Mouse (Mus musculus) forebrain, embryonic 12.5 days (tissue): ENCODE data around the gene Anapc15. TPM values are rescaled to one million over a fixed set of nuclear protein-coding genes. Genes with fewer than 3 reads are reported as not detected.
A peak's percentile ranks its signal among the peaks of the same experiment; 100 is the strongest.

Experiments used
- ATAC-seq: fragments of 200-750 bp; cut with Nextera tagmentation; 2 replicates; pipeline ENCODE4 v1.8.0; 2017; ENCODE audit warnings: moderate TSS enrichment; ENCODE audit not compliant: low FRiP score
- H3K27ac ChIP-seq: fragments of 300-500 bp; sonication (generic); 2 replicates; pipeline ENCODE4 v1.5.1; 2016; ENCODE audit warnings: mild to moderate bottlenecking
- H3K27me3 ChIP-seq: fragments of 300-500 bp; sonication (generic); 2 replicates; pipeline ENCODE4 v1.6.1; 2016; ENCODE audit warnings: mild to moderate bottlenecking
- H3K36me3 ChIP-seq: fragments of 300-500 bp; sonication (generic); replicated peaks from 2 replicates; pipeline ENCODE4 v1.6.1; 2016; ENCODE audit warnings: mild to moderate bottlenecking
- H3K4me1 ChIP-seq: fragments of 300-500 bp; sonication (generic); 2 replicates; pipeline ENCODE4 v1.6.1; 2016
- H3K4me2 ChIP-seq: fragments of 300-500 bp; sonication (generic); 2 replicates; pipeline ENCODE4 v1.6.1; 2016; ENCODE audit warnings: mild to moderate bottlenecking, moderate library complexity
- H3K4me3 ChIP-seq: fragments of 300-500 bp; sonication (generic); replicated peaks from 2 replicates; pipeline ENCODE4 v1.5.1; 2016; ENCODE audit warnings: mild to moderate bottlenecking
- H3K9ac ChIP-seq: fragments of 300-500 bp; sonication (generic); 2 replicates; pipeline ENCODE4 v1.6.1; 2016; ENCODE audit warnings: mild to moderate bottlenecking
- H3K9me3 ChIP-seq: fragments of 300-500 bp; sonication (generic); 2 replicates; pipeline ENCODE4 v1.6.1; 2016
- WGBS: fragments of 180-500 bp; shearing (Covaris S2); methylation state at CpG from one replicate; pipeline ENCODE4 v1.1.7; 2016; 5-methylcytosine and 5-hydroxymethylcytosine counted together
- polyA plus RNA-seq: library from polyadenylated mRNA; unstranded; fragments of >200 nt; fragmentation: Nextera tagmentation; extraction: Ambion mirVana; gene quantifications from 2 replicates; pipeline ENCODE4 v1.2.1, GENCODE M21; 2016

Gene Anapc15
- polyA plus RNA-seq, 1 experiment from 2014 or later: 96.9 TPM

DNA sequence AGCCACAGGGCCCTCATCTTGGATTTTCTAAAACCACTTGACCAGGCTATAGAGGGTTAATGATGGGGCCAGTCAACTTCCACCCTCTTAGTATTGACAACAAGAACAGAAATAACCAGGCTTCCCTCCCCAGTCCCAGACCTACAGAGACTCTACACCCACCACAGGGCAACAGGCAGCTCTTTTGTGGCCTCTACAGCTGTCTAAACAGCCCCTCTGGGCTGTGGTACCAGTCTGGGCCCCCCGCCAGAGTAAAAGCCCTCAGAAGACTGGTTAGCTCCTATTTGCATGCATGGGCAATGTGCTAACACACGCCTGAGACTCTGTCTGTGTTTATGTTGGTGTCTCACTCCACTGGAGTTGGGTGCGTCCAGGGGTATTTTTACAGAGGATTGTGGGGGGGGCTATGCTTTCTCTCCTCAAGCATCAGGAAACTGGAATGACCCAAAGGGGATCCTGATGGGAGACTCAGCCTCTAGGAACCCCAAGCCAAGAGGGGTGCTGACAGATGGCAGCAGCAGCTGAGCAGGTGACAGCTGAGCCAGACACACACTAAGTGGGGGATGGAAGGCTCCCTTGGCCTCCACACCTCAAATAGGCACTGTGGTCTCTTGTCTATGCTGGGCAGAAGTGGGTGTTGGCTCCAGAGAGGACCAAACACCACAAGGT, 29.5 kb upstream of the Anapc15 start:
- Histone ChIP-seq H3K36me3 (peaks cover 51% of the 10 kb centered on the region), H3K4me2 (peak overlapping the region; percentile 90), H3K9me3 (no peaks in the 10 kb centered on the region), H3K27me3 (no peaks in the 10 kb centered on the region), H3K4me1 (peaks cover 53% of the 10 kb centered on the region), H3K9ac (no peak overlapping the region), H3K27ac (peak overlapping the region; percentile 71), H3K4me3 (no peak overlapping the region; the same call in 1 of the 2 replicates)
- ATAC-seq: no peak
- WGBS: 70% methylated on average over 3 of the region's 3 CpGs

DNA sequence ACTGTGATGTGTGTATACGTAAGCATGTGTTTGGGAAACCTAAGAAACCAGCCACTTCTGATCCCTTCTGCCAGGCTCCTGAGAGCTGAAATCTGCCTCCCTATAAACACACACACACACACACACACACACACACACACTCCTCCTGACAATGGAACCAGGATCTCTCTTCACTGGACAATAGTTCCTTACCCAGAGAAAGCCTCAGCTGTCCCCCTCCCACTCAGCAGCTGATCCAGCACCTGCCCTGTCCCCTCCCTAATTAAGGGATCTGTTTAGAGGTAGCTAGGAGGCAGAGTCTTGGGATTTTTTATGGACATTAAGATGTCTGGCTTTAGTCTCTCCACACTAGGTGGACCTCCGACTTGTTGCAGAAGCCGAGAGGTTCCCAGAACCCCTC, 28.6 kb upstream of the Anapc15 start:
- H3K4me3 ChIP-seq: peak overlapping the region; percentile 13; the same call in 1 of the 2 replicates
- ATAC-seq: no peak
- H3K27me3 ChIP-seq: no peaks in the 10 kb centered on the region
- WGBS: 69% methylated on average over 3 of the region's 3 CpGs
- H3K4me1 ChIP-seq: peaks cover 53% of the 10 kb centered on the region
- peaks cover 43% of the 10 kb centered on the region for H3K36me3 ChIP-seq
- H3K9ac ChIP-seq: peak overlapping the region; percentile 44; the same call in 1 of the 2 replicates
- H3K27ac ChIP-seq: peak overlapping the region; percentile 71
- H3K4me2 ChIP-seq: peak overlapping the region; percentile 90
- no peaks in the 10 kb centered on the region for H3K9me3 ChIP-seq

DNA sequence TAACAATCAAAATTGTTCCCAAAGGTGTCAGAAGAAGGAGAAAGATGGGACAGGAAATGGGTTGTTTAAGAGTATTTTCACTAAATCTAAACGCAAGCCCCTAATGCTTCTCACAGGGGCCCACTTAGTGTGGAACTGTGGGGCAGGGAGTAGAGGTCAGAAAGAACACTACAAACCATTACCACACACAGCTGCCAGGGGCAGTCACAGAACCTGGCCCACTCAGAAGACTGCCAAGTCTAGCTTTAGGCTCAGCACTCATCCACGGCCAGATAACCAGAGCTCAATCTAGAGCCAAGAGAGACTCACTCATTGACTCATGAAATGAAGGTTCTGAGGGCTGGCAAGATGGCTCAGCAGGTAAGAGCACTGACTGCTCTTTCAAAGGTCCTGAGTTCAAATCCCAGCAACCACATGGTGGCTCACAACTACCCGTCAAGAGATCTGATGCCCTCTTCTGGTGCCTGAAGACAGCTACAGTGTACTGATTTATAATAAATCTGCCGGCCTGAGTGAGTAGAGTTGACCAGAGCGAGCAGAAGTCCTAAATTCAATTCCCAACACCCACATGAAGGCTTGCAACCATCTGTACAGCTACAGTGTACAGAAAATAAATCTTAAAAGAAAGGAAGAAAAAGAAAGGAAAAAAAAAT, 27.9 kb upstream of the Anapc15 start:
- no peak for ATAC-seq
- 51% methylated on average over 5 of the region's 5 CpGs for WGBS
- peak overlapping the region; percentile 96 for H3K9ac ChIP-seq

DNA sequence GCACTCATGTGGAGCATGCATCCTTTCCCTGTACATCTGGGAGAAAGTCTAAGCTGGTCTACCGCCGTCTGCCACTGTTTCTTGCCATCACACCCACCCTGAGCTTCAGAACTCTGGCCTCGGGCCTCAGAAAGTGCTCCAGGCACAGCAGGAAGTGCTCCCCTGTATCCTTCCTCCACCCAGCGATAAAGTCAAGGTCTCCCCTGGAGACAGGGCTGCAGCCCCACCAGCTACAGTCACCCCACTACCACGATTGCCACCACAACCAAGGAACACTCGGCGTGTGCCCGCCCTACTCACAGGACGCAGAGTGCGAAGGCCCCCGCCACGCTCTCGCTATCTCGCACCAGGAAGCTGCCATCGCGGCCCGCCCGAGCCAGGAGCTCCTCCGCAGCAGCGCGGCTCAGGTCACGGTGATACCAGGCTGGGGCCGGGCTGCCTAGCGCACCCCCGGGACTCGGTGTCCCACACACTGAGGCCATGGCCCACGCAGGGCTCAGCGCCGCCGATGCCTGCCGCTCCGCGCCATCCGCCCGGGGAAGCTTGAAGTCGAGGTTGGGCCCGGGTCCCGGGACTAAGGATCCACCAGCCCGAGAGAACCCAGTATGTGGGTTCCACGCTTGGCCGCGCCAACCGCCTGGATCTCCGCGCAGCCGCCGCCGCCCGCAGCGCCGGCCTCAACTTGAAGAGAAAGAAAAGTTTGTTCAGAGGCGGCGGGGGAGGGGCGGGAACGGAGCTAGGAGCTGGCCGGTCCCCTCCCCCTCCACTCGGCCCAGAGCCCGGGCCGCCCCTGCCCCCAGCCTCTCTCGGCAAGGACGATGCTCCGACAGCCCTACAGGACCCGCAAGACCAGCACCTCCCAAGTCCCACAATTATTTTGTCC, 27.0 kb upstream of the Anapc15 start:
- Histone ChIP-seq H3K27ac (peak overlapping the region; percentile 89), H3K4me3 (peak overlapping the region; percentile 82), H3K27me3 (no peaks in the 10 kb centered on the region), H3K4me1 (peaks cover 53% of the 10 kb centered on the region), H3K36me3 (peaks cover 27% of the 10 kb centered on the region), H3K9me3 (no peaks in the 10 kb centered on the region), H3K4me2 (peak overlapping the region; percentile 90), H3K9ac (peak overlapping the region; percentile 96)
- 0% methylated on average over 55 of the region's 63 CpGs for WGBS
- ATAC-seq: peak; percentile 72

More for the DNA sequence above, 27.9 kb upstream of the Anapc15 start:
- Histone ChIP-seq H3K27ac (peak overlapping the region; percentile 89), H3K27me3 (no peaks in the 10 kb centered on the region), H3K4me3 (peak overlapping the region; percentile 82), H3K36me3 (peaks cover 36% of the 10 kb centered on the region), H3K4me1 (peaks cover 53% of the 10 kb centered on the region), H3K4me2 (peak overlapping the region; percentile 90), H3K9me3 (no peaks in the 10 kb centered on the region)

DNA sequence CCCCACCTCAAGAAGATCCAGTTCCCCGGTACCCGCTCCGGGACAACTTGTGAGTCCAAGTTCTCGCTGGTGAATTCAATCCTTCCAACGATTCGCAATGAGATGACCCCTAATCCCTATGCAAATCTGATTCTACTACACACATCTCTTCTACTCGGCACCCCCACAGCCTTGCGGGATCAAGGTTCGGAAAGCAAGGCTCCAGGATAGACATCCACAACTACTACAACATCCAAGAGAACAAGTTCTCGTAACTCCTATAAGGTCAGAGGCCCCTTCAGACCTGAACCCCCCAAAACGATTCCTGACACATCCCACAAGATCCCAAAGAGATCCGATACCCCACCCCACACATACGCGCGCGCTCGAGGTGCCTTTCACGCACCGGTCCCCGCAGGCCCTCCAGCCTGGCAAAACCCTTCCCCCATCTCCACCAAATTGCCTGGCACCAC, 26.3 kb upstream of the Anapc15 start:
- H3K27ac ChIP-seq: peak overlapping the region; percentile 89
- under 1% methylated on average over 20 of the region's 20 CpGs for WGBS
- no peaks in the 10 kb centered on the region for H3K9me3 ChIP-seq
- peak overlapping the region; percentile 96 for H3K9ac ChIP-seq
- peaks cover 20% of the 10 kb centered on the region for H3K36me3 ChIP-seq
- no peaks in the 10 kb centered on the region for H3K27me3 ChIP-seq
- ATAC-seq: peak; percentile 9
- peak overlapping the region; percentile 90 for H3K4me2 ChIP-seq
- H3K4me3 ChIP-seq: peak overlapping the region; percentile 82
- H3K4me1 ChIP-seq: peaks cover 53% of the 10 kb centered on the region

DNA sequence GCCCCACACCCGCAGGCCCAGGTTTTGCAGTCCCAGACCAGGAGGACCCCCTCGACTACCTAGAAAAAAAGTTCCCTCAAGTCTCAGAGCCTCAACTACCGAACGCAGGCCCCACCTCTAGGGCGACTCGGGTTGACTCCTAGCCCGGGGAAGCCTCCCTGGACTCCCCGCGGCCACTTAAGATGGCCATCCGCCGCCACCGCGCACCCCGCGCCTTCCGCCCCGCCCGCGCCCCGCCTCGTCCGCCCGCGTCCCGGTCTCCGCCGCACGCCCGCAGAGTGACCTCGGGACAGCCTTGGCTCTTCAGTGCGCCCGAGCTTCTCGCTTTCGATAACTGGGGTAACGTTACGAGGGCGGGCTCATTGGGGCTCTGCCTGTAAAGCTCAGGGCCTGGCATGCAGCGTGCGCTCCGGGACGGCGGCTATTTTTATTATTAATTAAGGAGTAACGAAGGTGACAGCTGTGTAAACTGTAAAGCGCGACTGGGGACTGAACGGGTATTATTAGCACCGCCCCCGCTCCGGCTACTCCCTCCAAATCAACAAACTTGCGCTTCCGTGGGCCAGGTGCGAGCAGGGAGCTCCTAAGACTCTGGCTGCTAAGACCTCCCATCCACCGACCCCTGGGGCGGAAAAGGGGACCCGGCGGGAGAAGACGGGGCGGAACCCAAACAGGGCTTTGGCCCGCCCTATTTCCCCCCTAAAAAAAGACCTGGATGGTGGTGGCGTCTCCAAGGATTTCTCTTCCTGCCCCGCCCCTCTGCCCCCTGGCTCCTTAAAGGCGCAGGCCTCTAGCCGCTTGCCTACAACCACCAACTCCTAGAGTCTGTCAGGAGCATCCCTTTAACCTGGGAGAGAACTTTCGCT, 25.7 kb upstream of the Anapc15 start, which contains the start of gene Inppl1:
Gene Inppl1, minus strand, starts transcription at position 624 of the 866 bp plus-strand sequence.
- H3K36me3 ChIP-seq: peaks cover 14% of the 10 kb centered on the region
- H3K4me3 ChIP-seq: peak within 1 kb of the TSS; percentile 82
- no peaks in the 10 kb centered on the region for H3K9me3 ChIP-seq
- peaks cover 53% of the 10 kb centered on the region for H3K4me1 ChIP-seq
- no peaks in the 10 kb centered on the region for H3K27me3 ChIP-seq
- peak within 1 kb of the TSS; percentile 90 for H3K4me2 ChIP-seq
- H3K9ac ChIP-seq: peak within 1 kb of the TSS; percentile 96
- peak; percentile 77 for ATAC-seq
- WGBS: under 1% methylated on average over 64 of the region's 64 CpGs
- peak within 1 kb of the TSS; percentile 89 for H3K27ac ChIP-seq

DNA sequence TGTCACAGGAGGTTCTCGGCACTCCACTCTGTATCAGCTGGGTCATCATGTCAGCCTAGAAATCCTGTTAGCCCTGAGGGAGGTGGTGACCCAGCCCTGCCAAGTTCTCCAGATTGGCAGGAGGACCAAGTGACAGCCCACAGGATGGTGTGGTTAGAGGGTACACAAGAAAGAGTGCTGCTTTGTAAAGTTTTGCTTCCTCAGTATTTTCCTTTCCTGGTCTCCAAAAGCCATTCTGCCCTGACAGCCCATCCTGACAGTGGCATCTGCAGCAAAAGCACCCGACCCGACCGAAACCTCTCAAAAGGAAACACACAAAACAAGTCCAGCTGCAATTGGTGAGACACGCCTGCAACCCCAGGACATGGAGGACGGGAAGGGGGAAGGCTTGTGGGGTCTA, 19.3 kb upstream of the Anapc15 start:
- Histone ChIP-seq H3K4me1 (no peaks in the 10 kb centered on the region), H3K27me3 (no peaks in the 10 kb centered on the region), H3K4me2 (no peak overlapping the region), H3K36me3 (no peaks in the 10 kb centered on the region), H3K4me3 (no peak overlapping the region), H3K9ac (no peak overlapping the region), H3K27ac (no peak overlapping the region), H3K9me3 (no peaks in the 10 kb centered on the region)
- no peak for ATAC-seq
- WGBS: 83% methylated on average over 6 of the region's 6 CpGs

DNA sequence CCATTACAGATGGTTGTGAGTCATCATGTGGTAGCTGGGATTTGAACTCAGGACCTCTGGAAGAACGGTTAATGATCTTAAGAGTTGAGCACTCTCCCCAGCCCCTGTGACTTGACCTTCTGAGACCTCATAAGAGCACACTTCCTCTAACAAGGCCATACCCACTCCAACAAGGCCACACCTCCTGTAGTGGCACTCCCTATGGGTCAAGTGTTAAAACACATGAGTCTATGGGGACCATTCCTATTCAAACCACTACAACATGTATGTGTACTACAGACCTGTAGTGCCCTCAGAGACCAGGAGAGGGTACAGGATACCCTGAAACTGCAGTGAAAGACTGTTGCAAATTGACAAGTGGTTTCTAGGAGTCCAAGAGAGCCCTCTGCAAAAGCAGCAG, 15.6 kb upstream of the Anapc15 start:
- Histone ChIP-seq H3K9me3 (no peaks in the 10 kb centered on the region), H3K9ac (no peak overlapping the region), H3K4me1 (no peaks in the 10 kb centered on the region), H3K27me3 (no peaks in the 10 kb centered on the region), H3K4me2 (no peak overlapping the region), H3K36me3 (no peaks in the 10 kb centered on the region), H3K27ac (no peak overlapping the region), H3K4me3 (no peak overlapping the region)
- ATAC-seq: no peak
- WGBS: 97% methylated on average over 1 of the region's 1 CpGs

DNA sequence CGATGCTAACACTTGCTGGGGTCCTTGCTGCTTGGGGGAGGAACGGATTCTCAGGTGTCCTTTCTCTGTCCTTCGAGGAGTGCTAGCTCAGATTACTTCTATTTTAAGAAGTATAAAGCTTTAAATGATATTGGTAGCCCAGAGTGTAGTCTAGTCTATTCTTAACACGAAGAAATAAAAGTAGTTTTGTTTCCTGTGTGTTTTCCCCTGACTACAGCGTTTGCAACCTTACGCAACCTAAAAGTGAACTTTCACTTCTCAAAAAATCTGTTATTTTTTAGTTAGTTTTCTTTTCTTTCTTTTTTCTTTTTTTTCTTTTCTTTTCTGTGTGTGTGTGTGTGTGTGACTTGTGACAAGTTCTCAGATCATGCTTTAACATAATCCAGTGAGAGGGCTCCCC, 11.8 kb upstream of the Anapc15 start:
- no peak overlapping the region for H3K4me2 ChIP-seq
- H3K9ac ChIP-seq: no peak overlapping the region
- no peak overlapping the region for H3K27ac ChIP-seq
- WGBS: 81% methylated on average over 6 of the region's 6 CpGs
- no peak for ATAC-seq
- H3K9me3 ChIP-seq: no peaks in the 10 kb centered on the region
- no peaks in the 10 kb centered on the region for H3K36me3 ChIP-seq
- H3K4me1 ChIP-seq: no peaks in the 10 kb centered on the region
- H3K4me3 ChIP-seq: no peak overlapping the region
- no peaks in the 10 kb centered on the region for H3K27me3 ChIP-seq

DNA sequence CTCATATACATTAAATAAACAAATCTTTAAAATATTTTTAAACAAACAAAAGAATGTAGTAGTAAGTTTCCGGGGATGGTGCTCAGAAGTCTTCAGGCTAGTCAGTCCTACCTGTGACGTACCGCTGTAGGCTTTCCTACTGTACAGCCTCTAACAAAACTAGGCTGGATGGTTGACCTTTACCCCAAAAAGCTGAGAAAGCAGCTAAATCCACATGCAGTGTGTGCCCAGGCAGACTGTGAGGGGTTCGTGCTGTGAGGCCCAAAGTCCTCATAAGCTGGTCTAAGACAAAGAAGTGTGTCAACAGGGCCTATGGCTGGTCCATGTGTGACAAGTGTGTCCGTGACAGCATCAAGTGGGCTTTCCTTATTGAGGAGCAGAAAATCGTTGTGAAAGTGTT, 10.7 kb upstream of the Anapc15 start:
- Histone ChIP-seq H3K9ac (no peak overlapping the region), H3K27ac (no peak overlapping the region), H3K4me1 (no peaks in the 10 kb centered on the region), H3K36me3 (no peaks in the 10 kb centered on the region), H3K27me3 (no peaks in the 10 kb centered on the region), H3K4me3 (no peak overlapping the region), H3K9me3 (no peaks in the 10 kb centered on the region), H3K4me2 (no peak overlapping the region)
- WGBS: 86% methylated on average over 6 of the region's 6 CpGs
- ATAC-seq: no peak

DNA sequence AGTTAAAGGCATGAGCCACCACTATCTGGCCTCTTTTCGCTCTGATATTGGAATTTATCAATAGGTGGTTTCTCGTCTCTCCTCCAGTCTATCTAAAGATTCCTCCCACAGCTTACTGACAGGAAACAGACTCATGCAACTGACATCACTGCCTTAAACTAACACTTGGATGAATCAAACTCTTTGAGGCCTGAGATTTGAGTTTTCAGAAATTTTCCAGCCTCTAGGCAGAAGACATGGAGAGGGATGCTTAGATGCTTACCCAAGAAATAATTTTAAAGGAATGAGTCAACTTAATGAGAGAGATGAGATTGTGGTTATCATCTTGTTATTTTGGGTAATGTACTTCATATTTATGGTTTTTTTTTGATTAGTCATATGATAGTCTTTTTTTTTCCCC, 9.7 kb upstream of the Anapc15 start:
- 88% methylated on average over 2 of the region's 2 CpGs for WGBS
- Histone ChIP-seq H3K27ac (no peak overlapping the region), H3K36me3 (no peaks in the 10 kb centered on the region), H3K9ac (no peak overlapping the region), H3K4me2 (no peak overlapping the region), H3K4me1 (no peaks in the 10 kb centered on the region), H3K4me3 (no peak overlapping the region), H3K9me3 (no peaks in the 10 kb centered on the region), H3K27me3 (no peaks in the 10 kb centered on the region)
- no peak for ATAC-seq
